Mouse (Mus musculus): ENCODE measurements at regions not wholly inside any gene's neighbourhood (a gene's known extent, or its start where the extent isn't known, plus 50 kb on each side); places are given as distances from the start of the nearest gene placed in this dataset.
"Not testable (repeated sequence)": the region's sequence is repeated elsewhere in the genome, so short reads cannot be mapped to it uniquely, and the experiment has no call there.

DNA sequence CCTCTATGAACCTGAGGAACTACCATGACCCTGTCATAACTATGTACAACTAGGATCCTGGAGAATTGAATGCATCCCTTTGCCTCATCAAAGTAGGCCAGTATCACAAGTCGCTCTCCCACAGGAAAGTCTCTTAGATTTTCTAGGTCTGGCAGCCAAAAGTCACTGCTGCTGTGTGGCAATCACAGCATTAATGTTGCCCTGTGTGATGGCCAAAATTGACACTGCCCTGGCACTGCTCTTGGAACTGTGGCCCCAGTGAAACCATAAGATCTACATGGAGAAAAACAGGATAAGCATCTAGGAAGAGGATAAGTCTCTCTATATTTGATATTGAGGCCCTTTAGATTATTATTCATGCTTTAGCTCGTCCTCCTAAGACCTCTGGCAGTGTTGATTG lies 465.7 kb downstream of the Adam6a start:
- DNase-seq (ENCODE audit: low spot score), result no peak

DNA sequence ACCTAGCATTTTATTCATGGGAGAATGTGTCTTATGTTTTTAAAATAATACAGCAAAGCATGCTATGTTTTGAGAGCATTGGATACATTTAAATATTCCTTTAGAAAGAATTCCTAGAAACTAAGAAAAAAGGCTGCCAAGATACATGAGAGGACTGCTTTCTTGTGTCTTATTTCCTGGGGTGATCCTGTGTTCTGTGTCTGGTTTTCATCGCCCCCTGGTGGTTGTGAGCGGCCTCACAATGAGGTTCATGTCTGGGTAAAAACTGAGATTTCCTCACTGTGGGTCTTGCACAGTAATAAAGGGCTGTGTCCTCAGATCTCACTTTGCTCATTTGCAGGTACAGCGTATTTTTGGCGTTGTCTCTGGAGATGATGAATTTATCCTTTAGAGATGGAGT lies 469.2 kb downstream of the Adam6a start:
- peak; percentile 2 for DNase-seq (ENCODE audit: low spot score)

DNA sequence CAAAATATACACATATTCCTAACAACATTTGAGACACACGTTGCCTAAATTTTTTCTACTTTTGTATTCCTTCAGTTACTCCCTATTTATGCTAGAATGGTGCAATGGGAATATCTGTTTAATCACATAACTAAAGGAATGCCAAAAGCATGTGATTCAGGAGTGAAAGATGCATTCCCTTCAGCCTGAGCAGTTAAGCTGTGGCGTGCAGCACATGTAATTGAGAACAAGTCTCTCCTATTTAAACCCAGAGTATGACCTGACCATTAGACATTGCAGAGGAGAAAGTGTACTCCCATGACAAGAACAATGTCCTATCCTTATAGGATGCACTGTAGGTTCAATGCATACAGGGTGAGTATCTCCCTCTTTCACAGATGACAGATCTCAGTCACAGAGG lies 493.3 kb downstream of the Adam6a start:
- not testable (repeated sequence) for DNase-seq (ENCODE audit: low spot score)

DNA sequence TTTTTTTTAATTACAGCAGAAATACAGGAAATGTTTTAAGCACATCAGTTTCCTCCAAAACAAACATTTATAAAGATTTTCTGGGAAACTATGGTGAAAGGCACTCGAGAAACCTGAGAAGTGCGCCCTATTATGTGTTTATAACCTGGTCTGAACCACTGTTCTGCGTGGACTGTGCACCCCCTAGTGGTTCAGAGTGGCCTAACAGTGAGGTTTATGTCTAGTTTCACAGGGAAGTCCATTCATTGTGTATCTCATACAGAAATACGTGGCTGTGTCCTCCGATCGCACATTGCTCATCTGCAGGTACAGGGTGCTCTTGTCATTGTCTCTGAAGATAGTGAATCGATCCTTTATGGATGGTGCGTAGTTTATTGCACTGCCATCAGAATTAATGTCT lies 504.3 kb downstream of the Adam6a start:
- DNase-seq (ENCODE audit: low spot score), result not testable (repeated sequence)

DNA sequence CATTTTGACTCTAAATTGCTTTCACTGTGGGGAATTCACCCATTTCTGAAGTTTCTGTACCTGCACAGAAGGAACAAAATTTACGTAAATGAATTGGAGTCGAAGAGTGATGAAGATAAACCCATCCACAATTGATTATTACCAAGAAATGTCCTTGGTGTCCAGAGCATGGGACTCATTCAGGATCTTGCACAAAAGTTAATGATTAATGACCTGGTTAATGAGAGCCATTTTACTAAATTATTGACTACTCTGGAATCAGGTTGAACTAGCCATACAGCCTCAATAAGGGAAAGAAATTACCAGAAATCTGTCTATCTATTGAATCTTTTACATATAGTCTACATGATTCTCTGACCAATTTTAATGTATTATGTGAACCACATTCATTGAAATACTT lies 509.6 kb downstream of the Adam6a start:
- no peak for DNase-seq (ENCODE audit: low spot score)

DNA sequence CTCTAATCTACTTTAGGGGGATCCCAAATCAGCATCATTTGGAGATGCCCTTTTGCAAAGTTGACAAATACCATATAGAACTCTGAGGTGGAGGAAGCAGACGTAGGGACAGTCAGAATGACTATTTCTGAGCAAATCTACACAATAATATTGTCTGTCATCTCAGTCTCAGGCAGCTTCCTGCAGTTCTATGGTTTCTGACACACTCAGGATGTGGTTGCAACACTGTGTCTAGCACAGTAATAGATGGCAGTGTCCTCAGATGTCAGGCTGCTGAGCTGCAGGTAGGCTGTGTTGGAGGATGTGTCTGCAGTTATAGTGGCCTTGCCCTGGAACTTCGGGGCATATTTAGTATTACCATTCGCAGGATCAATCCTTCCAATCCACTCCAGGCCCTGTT lies 515.9 kb downstream of the Adam6a start:
- no peak for DNase-seq (ENCODE audit: low spot score)

DNA sequence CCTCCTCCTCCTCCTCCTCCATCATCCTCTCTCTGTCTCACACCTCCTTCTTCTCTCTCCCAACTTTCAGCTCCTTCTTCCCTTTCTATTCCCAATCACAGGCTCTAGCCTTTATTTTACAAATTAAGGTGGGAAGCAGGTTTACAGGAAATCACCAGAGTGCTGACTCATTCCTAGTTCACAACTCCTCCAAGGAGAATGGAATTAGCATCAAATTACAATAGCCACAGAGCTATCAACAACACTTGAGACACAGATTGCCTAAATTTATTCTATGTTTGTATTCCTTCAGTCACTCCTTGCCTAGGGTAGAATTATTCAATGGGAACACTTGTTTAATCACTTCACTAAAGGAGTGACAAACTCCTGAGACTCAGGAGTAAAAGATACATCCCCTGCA lies 523.5 kb downstream of the Adam6a start:
- no peak for DNase-seq (ENCODE audit: low spot score)

DNA sequence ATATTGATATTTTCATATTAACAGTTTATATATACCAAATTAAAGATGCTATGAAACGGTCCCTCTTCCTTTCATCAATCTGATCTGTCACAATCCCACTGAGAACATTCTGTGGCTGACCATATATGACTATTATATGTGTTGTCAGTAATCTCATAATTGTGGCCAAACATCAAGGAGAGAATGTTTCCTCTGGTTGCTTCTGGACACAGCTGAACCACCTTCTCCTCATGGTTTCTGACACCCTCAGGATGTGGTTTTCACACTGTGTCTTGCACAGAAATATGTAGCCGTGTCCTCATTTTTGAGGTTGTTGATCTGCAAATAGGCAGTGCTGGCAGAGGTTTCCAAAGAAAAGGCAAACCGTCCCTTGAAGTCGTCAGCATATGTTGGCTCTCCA lies 565.0 kb downstream of the Adam6a start:
- not testable (repeated sequence) for DNase-seq (ENCODE audit: low spot score)

DNA sequence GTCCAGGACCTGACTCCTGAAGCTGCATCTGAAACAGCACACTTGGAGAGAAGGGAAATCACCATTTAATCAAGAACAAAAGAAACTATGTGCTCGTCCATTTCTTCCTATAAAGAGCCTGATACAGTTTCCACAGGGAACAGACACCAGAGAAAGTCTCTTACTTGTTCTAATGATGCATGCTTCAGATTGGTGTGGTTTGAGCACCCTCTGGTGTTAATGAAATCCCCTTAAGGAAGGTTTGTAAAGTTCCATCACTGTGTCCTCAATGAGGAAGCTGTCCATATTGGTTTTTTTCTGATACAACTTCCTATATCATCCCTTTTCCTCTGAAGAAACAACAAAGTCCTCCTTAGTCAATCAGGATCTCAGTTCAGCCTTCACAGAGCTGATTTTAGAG lies 591.2 kb downstream of the Adam6a start:
- DNase-seq (ENCODE audit: low spot score), result no peak

DNA sequence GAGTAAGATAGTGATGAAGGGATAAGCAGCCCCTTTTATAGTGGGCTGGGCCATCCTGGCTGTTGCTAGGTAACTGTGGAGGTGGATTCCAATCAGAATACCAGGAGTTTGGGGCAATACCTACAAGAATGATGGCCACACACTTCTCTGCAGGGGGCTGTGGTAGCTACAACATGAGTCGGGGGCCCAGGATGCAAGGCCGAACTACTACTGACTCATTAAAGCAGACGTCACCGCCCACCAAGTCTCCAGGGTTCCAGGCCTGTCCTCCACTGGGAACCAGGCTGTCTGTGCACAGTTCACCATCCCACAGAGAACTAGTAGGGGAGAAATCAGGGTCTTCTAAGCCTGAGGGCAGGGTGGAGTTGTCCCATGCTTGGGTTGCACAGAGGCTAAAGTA lies 605.1 kb downstream of the Adam6a start:
- DNase-seq (ENCODE audit: low spot score), result no peak

DNA sequence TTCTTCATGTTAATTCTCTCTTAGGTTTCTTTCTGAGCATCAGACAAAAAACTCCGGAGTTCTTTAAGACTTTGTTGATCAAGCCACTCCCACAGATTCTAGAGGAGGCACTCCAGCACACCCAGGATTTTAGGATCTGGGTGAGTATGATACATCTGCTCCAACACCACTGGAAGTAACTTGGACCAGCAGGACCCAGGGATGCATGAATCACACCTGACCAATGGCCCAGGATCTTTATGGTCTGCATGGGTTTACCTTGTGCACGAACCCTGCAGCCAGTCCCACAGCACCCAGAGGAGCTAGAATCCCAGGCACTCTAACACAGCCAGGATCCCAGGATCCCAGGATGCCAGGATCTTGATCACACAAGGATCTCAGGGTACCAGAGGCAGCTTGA lies 628.6 kb downstream of the Adam6a start:
- no peak for DNase-seq (ENCODE audit: low spot score)

DNA sequence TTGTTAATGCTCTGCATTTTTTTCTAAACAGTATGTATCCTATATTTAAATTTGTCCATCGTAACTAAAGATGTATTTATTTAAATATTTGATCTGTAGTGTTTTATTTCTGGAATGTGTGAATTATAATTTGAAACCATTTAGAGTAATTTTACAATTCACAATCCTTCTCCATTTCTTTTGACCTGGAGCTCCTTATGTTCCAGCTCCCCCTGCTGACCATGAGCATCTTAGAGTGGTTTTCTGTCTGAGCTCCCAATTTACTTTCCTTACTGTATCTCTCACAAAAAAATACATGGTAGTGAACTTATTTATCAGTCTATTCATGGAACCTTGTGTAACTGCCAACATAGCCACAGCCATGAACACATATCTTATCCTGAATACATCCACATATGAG lies 655.8 kb downstream of the Adam6a start:
- peak; percentile 1 for DNase-seq (ENCODE audit: low spot score)

DNA sequence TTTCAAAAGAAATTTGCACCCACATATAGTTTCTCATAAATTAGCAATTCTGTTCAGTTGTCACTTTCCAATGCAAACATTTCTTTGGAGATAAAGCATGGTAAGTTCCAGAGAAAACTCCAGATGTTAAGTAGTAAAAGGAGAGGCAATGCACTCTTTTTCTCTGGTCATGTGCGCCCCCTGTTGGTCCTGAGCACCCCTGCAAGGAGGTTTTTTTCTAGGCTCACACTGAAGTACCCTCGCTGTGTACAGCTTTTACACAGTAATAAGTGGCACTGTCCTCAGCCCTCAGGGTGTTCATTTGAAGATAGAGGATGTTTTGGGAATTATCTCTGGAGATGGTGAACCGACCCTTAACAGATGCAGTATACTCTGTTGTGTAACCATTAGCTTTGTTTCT lies 678.8 kb downstream of the Adam6a start:
- no peak for DNase-seq (ENCODE audit: low spot score)
